12 mouse cellular contexts compared by ENCODE assay signal in genomic region chr12:69760743-69761406, GRCm38 (mm10). TPM values are rescaled to one million over a fixed set of nuclear protein-coding genes. Genes with fewer than 3 reads are reported as not detected.
DNase-seq lines count a peak whose midpoint lies in the region; ATAC-seq and TF ChIP-seq lines count a peak whose summit lies in the region.
"Had no signal": no experiment of that assay in that cellular context is flagged by ENCODE, and none has a peak within 500 bp of the region (broad histone marks: within the 10 kb centered on the region; RNA-seq: fewer than 3 reads in every experiment).

No protein-coding gene starts in this region.

- no peak for TF ChIP-seq POLR2A in small intestine, adult 2 months (IDR thresholded peaks at IDR 0.05; ENCODE audit: low read depth, low read length)

- no peak for ATAC-seq in forebrain, embryonic 14.5 days
- ATAC-seq in forebrain, embryonic 12.5 days (ENCODE audit: low FRiP score): no peak
- 0 out of 2 replicates have a peak, but pooled peaks have one; percentile 35 for ATAC-seq in hindbrain, postnatal 0 days
- no peak for ATAC-seq in hindbrain, embryonic 12.5 days (ENCODE audit: low FRiP score)
- no peak for ATAC-seq in midbrain, embryonic 14.5 days (ENCODE audit: low FRiP score, low TSS enrichment)
- ATAC-seq: intestine, embryonic 15.5 days had no signal

- no peak overlapping the region for H3K9ac ChIP-seq in forebrain, embryonic 14.5 days (ENCODE audit: low read length)
- H3K9ac ChIP-seq in forebrain, embryonic 12.5 days: no peak overlapping the region
- no peak overlapping the region for H3K9ac ChIP-seq in hindbrain, postnatal 0 days (replicated peaks; ENCODE audit: low read length)
- H3K9ac ChIP-seq in hindbrain, embryonic 12.5 days: no peak overlapping the region
- no peak overlapping the region for H3K9ac ChIP-seq in midbrain, embryonic 14.5 days (replicated peaks; ENCODE audit: low read length)
- H3K9ac ChIP-seq: intestine, embryonic 15.5 days had no signal

- TF ChIP-seq CTCF in hindbrain, postnatal 0 days (IDR thresholded peaks at IDR 0.05; ENCODE audit: low read depth): no peak
- TF ChIP-seq CTCF in small intestine, adult 2 months (IDR thresholded peaks at IDR 0.05; ENCODE audit: extremely low read depth, insufficient read length, insufficient replicate concordance, low read depth, low read length): no peak

- H3K36me3 ChIP-seq in forebrain, embryonic 14.5 days (ENCODE audit: control insufficient read depth, insufficient read depth, low read length): no peaks in the 10 kb centered on the region
- no peaks in the 10 kb centered on the region for H3K36me3 ChIP-seq in forebrain, embryonic 12.5 days (replicated peaks)
- H3K36me3 ChIP-seq in hindbrain, postnatal 0 days (ENCODE audit: insufficient read depth, low read length): no peaks in the 10 kb centered on the region
- H3K36me3 ChIP-seq in hindbrain, embryonic 12.5 days: no peaks in the 10 kb centered on the region
- H3K36me3 ChIP-seq in midbrain, embryonic 10.5 days: no peaks in the 10 kb centered on the region
- no peaks in the 10 kb centered on the region for H3K36me3 ChIP-seq in midbrain, embryonic 14.5 days (ENCODE audit: control insufficient read depth, insufficient read depth, low read length)
- H3K36me3 ChIP-seq in small intestine, adult 2 months (ENCODE audit: control insufficient read depth, insufficient read depth, low read length): no peaks in the 10 kb centered on the region
- H3K36me3 ChIP-seq: intestine, embryonic 15.5 days had no signal

- H3K4me1 ChIP-seq in forebrain, embryonic 14.5 days (ENCODE audit: control insufficient read depth, insufficient read depth, low read length): peaks cover 13% of the 10 kb centered on the region
- H3K4me1 ChIP-seq in forebrain, embryonic 12.5 days: peaks cover 21% of the 10 kb centered on the region
- H3K4me1 ChIP-seq in hindbrain, postnatal 0 days (ENCODE audit: insufficient read depth, low read length): 0 out of 2 replicates have a peak, but pooled peaks cover 5% of the 10 kb centered on the region
- H3K4me1 ChIP-seq in hindbrain, embryonic 12.5 days: peaks cover 22% of the 10 kb centered on the region
- peaks cover 25% of the 10 kb centered on the region for H3K4me1 ChIP-seq in midbrain, embryonic 10.5 days
- peaks cover 13% of the 10 kb centered on the region for H3K4me1 ChIP-seq in midbrain, embryonic 14.5 days (ENCODE audit: control insufficient read depth, insufficient read depth, low read length)
- H3K4me1 ChIP-seq in small intestine, adult 2 months (ENCODE audit: control insufficient read depth, insufficient read depth, insufficient read length, low read length): peaks cover 6% of the 10 kb centered on the region; the same call in 1 of the 2 replicates

- no peaks in the 10 kb centered on the region for H3K27me3 ChIP-seq in forebrain, embryonic 14.5 days (replicated peaks; ENCODE audit: control insufficient read depth, insufficient read depth, low read length)
- H3K27me3 ChIP-seq in forebrain, embryonic 12.5 days: 0 out of 2 replicates have a peak, but pooled peaks cover 7% of the 10 kb centered on the region
- no peaks in the 10 kb centered on the region for H3K27me3 ChIP-seq in hindbrain, postnatal 0 days (ENCODE audit: insufficient read depth, low read length)
- H3K27me3 ChIP-seq in hindbrain, embryonic 12.5 days: no peaks in the 10 kb centered on the region
- H3K27me3 ChIP-seq in midbrain, embryonic 10.5 days (ENCODE audit: low read depth, poor library complexity, severe bottlenecking): no peaks in the 10 kb centered on the region
- no peaks in the 10 kb centered on the region for H3K27me3 ChIP-seq in midbrain, embryonic 14.5 days (ENCODE audit: control insufficient read depth, insufficient read depth, low read length)
- H3K27me3 ChIP-seq in small intestine, adult 2 months (ENCODE audit: control insufficient read depth, insufficient read depth, low read length): no peaks in the 10 kb centered on the region
- H3K27me3 ChIP-seq: intestine, embryonic 15.5 days had no signal

- H3K9me3 ChIP-seq in forebrain, embryonic 14.5 days (replicated peaks; ENCODE audit: control insufficient read depth, low read length): no peaks in the 10 kb centered on the region
- no peaks in the 10 kb centered on the region for H3K9me3 ChIP-seq in forebrain, embryonic 12.5 days
- H3K9me3 ChIP-seq in hindbrain, postnatal 0 days (ENCODE audit: low read length): no peaks in the 10 kb centered on the region
- H3K9me3 ChIP-seq in hindbrain, embryonic 12.5 days (replicated peaks): no peaks in the 10 kb centered on the region
- H3K9me3 ChIP-seq in midbrain, embryonic 10.5 days (replicated peaks): no peaks in the 10 kb centered on the region
- no peaks in the 10 kb centered on the region for H3K9me3 ChIP-seq in midbrain, embryonic 14.5 days (ENCODE audit: control insufficient read depth, low read length)
- H3K9me3 ChIP-seq: intestine, embryonic 15.5 days had no signal

- 80% methylated on average over 20 of the region's 20 CpGs for WGBS in forebrain, embryonic 14.5 days
- 94% methylated on average over 20 of the region's 20 CpGs for WGBS in forebrain, embryonic 12.5 days
- 77% methylated on average over 20 of the region's 20 CpGs for WGBS in hindbrain, postnatal 0 days
- 89% methylated on average over 20 of the region's 20 CpGs for WGBS in hindbrain, embryonic 12.5 days
- 89% methylated on average over 20 of the region's 20 CpGs for WGBS in midbrain, embryonic 10.5 days
- WGBS in midbrain, embryonic 14.5 days: 93% methylated on average over 20 of the region's 20 CpGs
- 59% methylated on average over 20 of the region's 20 CpGs for WGBS in small intestine, adult 2 months

- no peak overlapping the region for H3K4me3 ChIP-seq in forebrain, embryonic 14.5 days (ENCODE audit: low read depth, low read length)
- H3K4me3 ChIP-seq in forebrain, embryonic 12.5 days (replicated peaks): no peak overlapping the region
- no peak overlapping the region for H3K4me3 ChIP-seq in hindbrain, postnatal 0 days (ENCODE audit: low read length)
- no peak overlapping the region for H3K4me3 ChIP-seq in hindbrain, embryonic 12.5 days
- no peak overlapping the region for H3K4me3 ChIP-seq in midbrain, embryonic 10.5 days
- no peak overlapping the region for H3K4me3 ChIP-seq in midbrain, embryonic 14.5 days (replicated peaks; ENCODE audit: low read depth, low read length)
- H3K4me3 ChIP-seq in small intestine, adult 2 months (ENCODE audit: low read depth, low read length): no peak overlapping the region
- H3K4me3 ChIP-seq: intestine, embryonic 15.5 days had no signal

- H3K4me2 ChIP-seq in forebrain, embryonic 14.5 days (ENCODE audit: low read length): no peak overlapping the region
- H3K4me2 ChIP-seq in forebrain, embryonic 12.5 days: no peak overlapping the region
- no peak overlapping the region for H3K4me2 ChIP-seq in hindbrain, postnatal 0 days (ENCODE audit: low read depth, low read length)
- no peak overlapping the region for H3K4me2 ChIP-seq in hindbrain, embryonic 12.5 days (replicated peaks)
- H3K4me2 ChIP-seq in midbrain, embryonic 14.5 days (ENCODE audit: low read length): no peak overlapping the region
- H3K4me2 ChIP-seq: intestine, embryonic 15.5 days had no signal

- peak; percentile 41 for DNase-seq in forebrain, embryonic 14.5 days (ENCODE audit: low spot score)
- DNase-seq in hindbrain, postnatal 0 days (ENCODE audit: low spot score): peak; percentile 16
- DNase-seq in midbrain, embryonic 10.5 days (ENCODE audit: low spot score): no peak
- no peak for DNase-seq in midbrain, embryonic 14.5 days
- DNase-seq in adrenal gland, adult (ENCODE audit: inconsistent age in 2 of 2, low spot score in 1 of 2): no peak
- DNase-seq: adrenal gland, postnatal 10 days; cerebellum, adult 2 months; lung, postnatal 14 days had no signal

- H3K27ac ChIP-seq in forebrain, embryonic 14.5 days (ENCODE audit: low read depth, low read length): no peak overlapping the region
- no peak overlapping the region for H3K27ac ChIP-seq in forebrain, embryonic 12.5 days
- H3K27ac ChIP-seq in hindbrain, postnatal 0 days: no peak overlapping the region
- no peak overlapping the region for H3K27ac ChIP-seq in hindbrain, embryonic 12.5 days
- H3K27ac ChIP-seq in midbrain, embryonic 10.5 days (replicated peaks): 0 out of 2 replicates have a peak overlapping the region, but pooled peaks have one; percentile 19
- H3K27ac ChIP-seq in midbrain, embryonic 14.5 days (replicated peaks; ENCODE audit: low read depth, low read length): no peak overlapping the region
- H3K27ac ChIP-seq in small intestine, adult 2 months (ENCODE audit: insufficient read depth, low read depth, low read length): 0 out of 2 replicates have a peak overlapping the region, but pooled peaks have one; percentile 15
- H3K27ac ChIP-seq: intestine, embryonic 15.5 days had no signal

RNA-seq across cellular contexts. Expression of gene Cdkl1, which starts 30.2 kb away (rescaled TPM):
- polyA plus RNA-seq in forebrain, embryonic 14.5 days (2014; fragmentation: Nextera tagmentation; extraction: Ambion mirVana): 4.1 and 4.5 TPM in 2 replicates
- polyA plus RNA-seq in forebrain, embryonic 12.5 days (2016; fragmentation: Nextera tagmentation; extraction: Ambion mirVana): 0.47 and 0.93 TPM in 2 replicates
- total RNA-seq in hindbrain, postnatal 0 days (2014; rRNA removed): 28.3 and 51.5 TPM in 2 replicates
- 20.2 and 26.7 TPM in 2 replicates for polyA plus RNA-seq in hindbrain, postnatal 0 days (2015; fragmentation: Nextera tagmentation; extraction: Ambion mirVana)
- polyA plus RNA-seq in hindbrain, embryonic 12.5 days (2016; fragmentation: Nextera tagmentation; extraction: Ambion mirVana): 1.5 and 1.6 TPM in 2 replicates
- 0.68 and 0.77 TPM in 2 replicates for polyA plus RNA-seq in midbrain, embryonic 10.5 days (2016; fragmentation: Nextera tagmentation; extraction: Ambion mirVana)
- polyA plus RNA-seq in midbrain, embryonic 14.5 days (2014; fragmentation: Nextera tagmentation; extraction: Ambion mirVana): 7.1 and 11.4 TPM in 2 replicates
- 0.29 and 0.52 TPM in 2 replicates for polyA plus RNA-seq in small intestine, adult 2 months (2012; rRNA removed)

RNA-seq across cellular contexts. Expression of gene Atp5s, which starts 36.1 kb away (rescaled TPM):
- polyA plus RNA-seq in forebrain, embryonic 14.5 days (2014; fragmentation: Nextera tagmentation; extraction: Ambion mirVana): 27.7 and 28.4 TPM in 2 replicates
- polyA plus RNA-seq in forebrain, embryonic 12.5 days (2016; fragmentation: Nextera tagmentation; extraction: Ambion mirVana): 22.7 and 24.1 TPM in 2 replicates
- total RNA-seq in hindbrain, postnatal 0 days (2014; rRNA removed): 24.5 and 33.5 TPM in 2 replicates
- polyA plus RNA-seq in hindbrain, postnatal 0 days (2015; fragmentation: Nextera tagmentation; extraction: Ambion mirVana): 34.3 and 38.9 TPM in 2 replicates
- polyA plus RNA-seq in hindbrain, embryonic 12.5 days (2016; fragmentation: Nextera tagmentation; extraction: Ambion mirVana): 26.1 and 28.5 TPM in 2 replicates
- 20.4 and 21.2 TPM in 2 replicates for polyA plus RNA-seq in midbrain, embryonic 10.5 days (2016; fragmentation: Nextera tagmentation; extraction: Ambion mirVana)
- polyA plus RNA-seq in midbrain, embryonic 14.5 days (2014; fragmentation: Nextera tagmentation; extraction: Ambion mirVana): 31.8 and 37.8 TPM in 2 replicates
- 7.9 and 9.4 TPM in 2 replicates for polyA plus RNA-seq in small intestine, adult 2 months (2012; rRNA removed)

RNA-seq across cellular contexts. Expression of gene L2hgdh, which starts 36.2 kb away (rescaled TPM):
- polyA plus RNA-seq in forebrain, embryonic 14.5 days (2014; fragmentation: Nextera tagmentation; extraction: Ambion mirVana): 9.0 and 12.7 TPM in 2 replicates
- polyA plus RNA-seq in forebrain, embryonic 12.5 days (2016; fragmentation: Nextera tagmentation; extraction: Ambion mirVana): 15.7 and 16.2 TPM in 2 replicates
- 10.5 and 12.2 TPM in 2 replicates for total RNA-seq in hindbrain, postnatal 0 days (2014; rRNA removed)
- polyA plus RNA-seq in hindbrain, postnatal 0 days (2015; fragmentation: Nextera tagmentation; extraction: Ambion mirVana): 10.2 and 11.0 TPM in 2 replicates
- 14.6 and 15.3 TPM in 2 replicates for polyA plus RNA-seq in hindbrain, embryonic 12.5 days (2016; fragmentation: Nextera tagmentation; extraction: Ambion mirVana)
- polyA plus RNA-seq in midbrain, embryonic 10.5 days (2016; fragmentation: Nextera tagmentation; extraction: Ambion mirVana): 15.7 and 16.5 TPM in 2 replicates
- polyA plus RNA-seq in midbrain, embryonic 14.5 days (2014; fragmentation: Nextera tagmentation; extraction: Ambion mirVana): 9.8 and 10.8 TPM in 2 replicates
- 5.7 and 17.8 TPM in 2 replicates for polyA plus RNA-seq in small intestine, adult 2 months (2012; rRNA removed)

Comparison
In these comparisons a context has a peak if more than half of its experiments do, and no peak if none do; other contexts are left out.
1. H3K27ac ChIP-seq: peak in midbrain, embryonic 10.5 days (single experiment) and small intestine, adult 2 months (single experiment); none in forebrain, embryonic 14.5 days (single experiment), forebrain, embryonic 12.5 days (single experiment), hindbrain, postnatal 0 days (single experiment), hindbrain, embryonic 12.5 days (single experiment) and midbrain, embryonic 14.5 days (single experiment).
2. DNase-seq: peak in forebrain, embryonic 14.5 days (single experiment) and hindbrain, postnatal 0 days (single experiment); none in midbrain, embryonic 10.5 days (single experiment), midbrain, embryonic 14.5 days (single experiment) and adrenal gland, adult (0 of 2).